19 mouse cellular contexts compared by ENCODE assay signal in genomic region chr9:84354409-84354808, GRCm38 (mm10).
A peak's percentile ranks its signal among the peaks of the same experiment; 100 is the strongest.
DNase-seq lines count a peak whose midpoint lies in the region; ATAC-seq and TF ChIP-seq lines count a peak whose summit lies in the region.
"Had no signal": no experiment of that assay in that cellular context is flagged by ENCODE, and none has a peak within 500 bp of the region (broad histone marks: within the 10 kb centered on the region; RNA-seq: fewer than 3 reads in every experiment).

No protein-coding gene starts in this region.

- no peaks in the 10 kb centered on the region for H3K36me3 ChIP-seq in myocyte (ENCODE audit: control insufficient read depth, insufficient read depth)
- H3K36me3 ChIP-seq: embryonic facial prominence, embryonic 13.5 days; forebrain, embryonic 15.5 days; heart, embryonic 10.5 days; hindbrain, embryonic 13.5 days; intestine, embryonic 15.5 days had no signal

- DNase-seq in MN1 (ENCODE audit: low spot score), result peak; percentile 20
- peak; percentile 37 for DNase-seq in brain, adult 2 months (ENCODE audit: low read depth, low spot score)
- DNase-seq in cerebellum, adult 11-12 months, result no peak
- no peak for DNase-seq in left cerebral cortex, postnatal 10 days (ENCODE audit: extremely low spot score in 1 of 2, low spot score in 2 of 2)
- DNase-seq: adrenal gland, adult 8-10 months; cerebellum, adult 11 months; cerebellum, adult 9-10 months; cerebellum, postnatal 36 days; gastrocnemius, postnatal 10 days; heart, adult 18-20 months; heart, postnatal 10 days; kidney, adult 18-20 months had no signal

- no peak overlapping the region for H3K4me3 ChIP-seq in myocyte
- H3K4me3 ChIP-seq: embryonic facial prominence, embryonic 13.5 days; forebrain, embryonic 15.5 days; heart, embryonic 10.5 days; hindbrain, embryonic 13.5 days; intestine, embryonic 15.5 days had no signal

- no peaks in the 10 kb centered on the region for H3K27me3 ChIP-seq in myocyte (ENCODE audit: control insufficient read depth, insufficient read depth, insufficient read length)
- H3K27me3 ChIP-seq: embryonic facial prominence, embryonic 13.5 days; forebrain, embryonic 15.5 days; hindbrain, embryonic 13.5 days; intestine, embryonic 15.5 days had no signal

- no peak for ATAC-seq in megakaryocyte-erythroid progenitor cell, adult 5-6 weeks (replicated peaks; ENCODE audit: low FRiP score, low TSS enrichment, poor library complexity, severe bottlenecking)
- ATAC-seq: forebrain, embryonic 15.5 days; intestine, embryonic 15.5 days had no signal

- TF ChIP-seq POLR2A in myocyte (IDR thresholded peaks at IDR 0.05; ENCODE audit: insufficient read length, low read depth), result no peak

- no peak overlapping the region for H3ac ChIP-seq in myocyte (ENCODE audit: control insufficient read depth, insufficient read length)

- peak overlapping the region; percentile 43 for H3K4me2 ChIP-seq in myocyte (ENCODE audit: low read depth)
- H3K4me2 ChIP-seq: embryonic facial prominence, embryonic 13.5 days; forebrain, embryonic 15.5 days; hindbrain, embryonic 13.5 days; intestine, embryonic 15.5 days had no signal

- intact Hi-C loops in left cerebral cortex, postnatal 10 days (cut with DNase I), result no loop called here

- no peaks in the 10 kb centered on the region for H3K79me2 ChIP-seq in myocyte (ENCODE audit: control insufficient read depth, insufficient read depth)

TF ChIP-seq in myocyte, 11 proteins besides CTCF, POLR2A, EP300 and RAD21:
- peak; percentile 39 for TF ChIP-seq TCF12 (IDR thresholded peaks at IDR 0.05; ENCODE audit: insufficient read depth, poor library complexity, severe bottlenecking)
- peak; percentile 60 to 76 (median 72) for TF ChIP-seq MYOD1 (IDR thresholded peaks at IDR 0.05; ENCODE audit: control insufficient read depth in 1 of 3, insufficient read length in 2 of 3, low read depth in 2 of 3)
- peak; percentile 22; the same call in 1 of the 2 replicates for TF ChIP-seq CEBPB (IDR thresholded peaks at IDR 0.05; ENCODE audit: insufficient read depth, poor library complexity, severe bottlenecking)
- TF ChIP-seq MYOG (IDR thresholded peaks at IDR 0.05; ENCODE audit: control insufficient read depth in 1 of 3, insufficient read depth in 1 of 3, insufficient read length in 2 of 3, low read depth in 2 of 3), result peak in 1 of 3 experiments; percentile 92
- no peak for TF ChIP-seq USF1 (IDR thresholded peaks at IDR 0.05; ENCODE audit: low read depth)

Comparison
In these comparisons a context has a peak if more than half of its experiments do, and no peak if none do; other contexts are left out.
1. DNase-seq: peak in MN1 (single experiment) and brain, adult 2 months (single experiment); none in cerebellum, adult 11-12 months (single experiment) and left cerebral cortex, postnatal 10 days (0 of 2).